Mouse (Mus musculus) stomach, postnatal 0 days (tissue): Measurements from ENCODE around the gene Mpv17l2.

Experiments
- CTCF ChIP-seq: IDR thresholded peaks from 2 replicates; pipeline ENCODE4 v1.5.1; 2016; ENCODE audit warnings: antibody characterized with exemption, low read depth, mild to moderate bottlenecking, moderate library complexity
- EP300 ChIP-seq: optimal IDR thresholded peaks from 2 replicates; pipeline ENCODE3; 2016; ENCODE audit warnings: antibody characterized with exemption

DNA sequence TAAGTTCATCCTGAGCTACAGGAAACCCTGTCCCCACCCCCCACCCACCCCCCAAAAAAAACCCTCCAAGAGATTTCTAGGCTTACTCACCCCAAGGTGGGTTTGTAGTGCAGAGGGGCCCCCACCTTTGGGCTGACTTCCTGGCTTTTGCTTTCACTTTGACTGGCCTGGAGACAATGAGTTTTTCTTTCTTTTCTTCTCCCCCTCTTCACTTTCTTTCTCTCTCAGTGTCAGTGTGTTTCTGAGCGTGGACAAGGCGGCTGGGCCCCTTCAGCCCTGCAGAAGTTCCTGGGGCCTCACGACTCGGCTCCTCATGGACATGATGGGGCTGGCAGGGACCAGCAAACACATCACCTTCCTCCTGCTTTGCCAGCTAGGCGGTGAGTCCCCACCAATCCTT is 47.5 kb upstream of the Mpv17l2 start, which contains the start of gene Il12rb1:
- TF ChIP-seq EP300: no peak
- TF ChIP-seq CTCF: no peak
